Mouse (Mus musculus) hindbrain, embryonic 16.5 days (tissue): ENCODE results near the gene Fam171a2. TPM values are rescaled to one million over a fixed set of nuclear protein-coding genes. Genes with fewer than 3 reads are reported as not detected.
A peak's percentile ranks its signal among the peaks of the same experiment; 100 is the strongest.

Experiments
- ATAC-seq: fragments of 200-750 bp; cut with Nextera tagmentation; 2 replicates; pipeline ENCODE4 v1.8.0; 2017; ENCODE audit warnings: moderate TSS enrichment, moderate library complexity
- H3K27ac ChIP-seq: fragments of 300-500 bp; sonication (generic); 2 replicates; pipeline ENCODE4 v1.5.1; 2014; ENCODE audit warnings: low read depth, mild to moderate bottlenecking, control low read depth, low read length, moderate library complexity
- H3K27me3 ChIP-seq: fragments of 300-500 bp; sonication (generic); replicated peaks from 2 replicates; pipeline ENCODE4 v1.6.1; 2014; ENCODE audit warnings: low read length; ENCODE audit not compliant: control insufficient read depth, insufficient read depth
- H3K36me3 ChIP-seq: fragments of 300-500 bp; sonication (generic); 2 replicates; pipeline ENCODE4 v1.6.1; 2014; ENCODE audit warnings: mild to moderate bottlenecking, low read length, moderate library complexity, mixed read lengths; ENCODE audit not compliant: control insufficient read depth, insufficient read depth
- H3K4me1 ChIP-seq: fragments of 300-500 bp; sonication (generic); 2 replicates; pipeline ENCODE4 v1.6.1; 2014; ENCODE audit warnings: low read depth, low read length; ENCODE audit not compliant: control insufficient read depth, insufficient read depth
- H3K4me2 ChIP-seq: fragments of 300-500 bp; sonication (generic); 2 replicates; pipeline ENCODE4 v1.6.1; 2014; ENCODE audit warnings: mild to moderate bottlenecking, low read length, control low read depth, moderate library complexity
- H3K4me3 ChIP-seq: fragments of 300-500 bp; sonication (generic); 2 replicates; pipeline ENCODE4 v1.5.1; 2014; ENCODE audit warnings: mild to moderate bottlenecking, low read length, control low read depth, moderate library complexity
- H3K9ac ChIP-seq: fragments of 300-500 bp; sonication (generic); 2 replicates; pipeline ENCODE4 v1.6.1; 2014; ENCODE audit warnings: low read depth, mild to moderate bottlenecking, control low read depth, low read length, moderate library complexity
- H3K9me3 ChIP-seq: fragments of 300-500 bp; sonication (generic); 2 replicates; pipeline ENCODE4 v1.6.1; 2014; ENCODE audit warnings: mild to moderate bottlenecking, low read length, moderate library complexity; ENCODE audit not compliant: control insufficient read depth
- WGBS: fragments of 180-500 bp; shearing (Covaris S2); extraction: QIAGEN DNeasy Blood & Tissue Kit; methylation state at CpG from one replicate; pipeline ENCODE4 v1.1.7; 2014; 5-methylcytosine and 5-hydroxymethylcytosine counted together
- polyA plus RNA-seq: library from polyadenylated mRNA; unstranded; fragments of >200 nt; fragmentation: Nextera tagmentation; extraction: Ambion mirVana; gene quantifications from 2 replicates; pipeline ENCODE4 v1.2.1, GENCODE M21; 2015

The Fam171a2 gene
- polyA plus RNA-seq, 1 experiment from 2014 or later, result 17.8 TPM

DNA sequence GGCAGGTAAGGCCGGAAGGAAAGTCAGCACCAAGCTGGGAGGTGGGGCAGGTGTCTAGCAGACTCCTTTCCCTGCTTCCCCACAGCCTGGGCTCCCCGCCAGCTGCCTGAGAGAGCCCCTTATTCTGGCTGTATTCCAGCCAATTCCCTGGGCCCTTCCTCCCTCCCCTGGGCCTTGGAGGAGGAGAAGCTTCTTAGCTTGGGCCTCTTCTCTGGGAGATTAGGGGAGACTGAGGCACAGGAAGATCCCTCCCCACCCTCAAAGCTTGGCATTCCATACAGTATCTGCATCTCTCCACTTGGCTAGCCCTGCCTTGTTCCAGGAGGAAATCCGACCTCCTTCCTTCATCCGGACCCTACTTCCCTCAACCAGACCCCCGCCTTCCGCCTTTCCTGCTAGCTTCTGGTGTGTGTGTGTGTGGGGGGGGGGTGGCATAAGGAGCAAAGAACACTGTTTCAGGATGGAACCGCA lies 1.6 kb downstream of the Fam171a2 start:
- Histone ChIP-seq H3K27ac (peak overlapping the region; percentile 99), H3K4me2 (peak overlapping the region; percentile 69), H3K9me3 (no peaks in the 10 kb centered on the region), H3K9ac (peak overlapping the region; percentile 100), H3K36me3 (peaks cover 13% of the 10 kb centered on the region), H3K4me1 (peaks cover 31% of the 10 kb centered on the region), H3K27me3 (no peaks in the 10 kb centered on the region), H3K4me3 (peak overlapping the region; percentile 98)
- WGBS, result 1% methylated on average over 7 of the region's 7 CpGs
- ATAC-seq, result peak; percentile 2; the same call in 1 of the 2 replicates

DNA sequence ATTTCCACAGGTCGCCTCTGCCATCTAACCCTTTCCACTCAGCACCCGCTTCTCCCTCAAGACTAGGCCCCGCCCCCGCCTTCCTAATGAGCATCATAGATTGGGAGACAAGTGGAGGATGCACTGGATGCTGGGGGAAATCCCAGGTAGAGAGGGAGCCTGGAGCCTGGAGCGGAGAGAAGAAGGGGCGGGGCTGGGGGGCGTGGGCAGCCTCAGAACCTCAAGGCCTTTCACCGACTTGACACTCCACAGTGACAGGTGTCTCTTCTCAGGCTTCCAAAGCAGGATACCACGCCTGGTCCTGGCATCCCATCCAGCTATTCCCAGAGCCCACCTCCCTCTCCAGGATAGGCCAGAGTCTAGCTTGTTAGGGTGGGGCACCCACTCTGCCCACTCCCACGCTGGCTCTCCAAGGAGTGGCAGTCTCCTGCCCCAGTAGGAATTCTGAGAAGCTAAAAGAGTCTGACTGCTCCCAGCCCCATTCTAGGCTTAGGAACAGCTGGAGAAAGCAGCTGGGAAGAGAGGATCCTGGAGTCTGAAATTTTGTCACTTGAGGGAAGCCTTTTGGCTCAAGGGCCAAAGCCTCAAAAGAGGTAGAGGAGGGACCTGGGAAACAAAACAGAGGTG lies 2.1 kb downstream of the Fam171a2 start:
- peak overlapping the region; percentile 99 for H3K27ac ChIP-seq
- H3K36me3 ChIP-seq, result peaks cover 14% of the 10 kb centered on the region
- peak overlapping the region; percentile 98 for H3K4me3 ChIP-seq
- peak; percentile 3; the same call in 1 of the 2 replicates for ATAC-seq
- no peaks in the 10 kb centered on the region for H3K9me3 ChIP-seq
- WGBS, result 13% methylated on average over 10 of the region's 10 CpGs
- peak overlapping the region; percentile 100 for H3K9ac ChIP-seq
- H3K4me1 ChIP-seq, result peaks cover 31% of the 10 kb centered on the region
- peak overlapping the region; percentile 69 for H3K4me2 ChIP-seq
- H3K27me3 ChIP-seq, result no peaks in the 10 kb centered on the region

DNA sequence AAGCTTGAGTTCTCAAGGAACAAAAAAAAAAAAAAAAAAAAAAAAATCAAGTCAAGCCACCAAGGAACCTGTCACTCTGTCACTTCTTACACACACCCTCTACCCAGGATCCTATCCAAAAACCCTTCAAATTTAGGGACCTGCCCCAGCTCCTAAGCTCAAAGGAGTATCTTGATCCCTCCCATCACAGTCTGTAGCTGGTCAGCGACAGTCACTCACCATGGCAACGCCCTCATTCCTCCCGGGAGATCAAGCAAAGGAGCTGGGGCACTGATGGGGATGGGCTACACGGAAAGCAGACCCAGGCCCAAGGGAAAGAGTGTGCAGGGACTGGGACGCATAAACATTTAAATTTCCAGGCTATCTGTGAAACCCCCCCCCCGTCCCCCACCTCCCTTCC lies 2.7 kb downstream of the Fam171a2 start:
- Histone ChIP-seq H3K4me2 (peak overlapping the region; percentile 69), H3K9ac (peak overlapping the region; percentile 100; the same call in 1 of the 2 replicates), H3K36me3 (peaks cover 17% of the 10 kb centered on the region), H3K4me1 (peaks cover 31% of the 10 kb centered on the region), H3K27ac (0 out of 2 replicates have a peak overlapping the region, but pooled peaks have one; percentile 13), H3K9me3 (no peaks in the 10 kb centered on the region), H3K27me3 (no peaks in the 10 kb centered on the region), H3K4me3 (peak overlapping the region; percentile 98)
- ATAC-seq, result no peak
- 4% methylated on average over 6 of the region's 6 CpGs for WGBS

DNA sequence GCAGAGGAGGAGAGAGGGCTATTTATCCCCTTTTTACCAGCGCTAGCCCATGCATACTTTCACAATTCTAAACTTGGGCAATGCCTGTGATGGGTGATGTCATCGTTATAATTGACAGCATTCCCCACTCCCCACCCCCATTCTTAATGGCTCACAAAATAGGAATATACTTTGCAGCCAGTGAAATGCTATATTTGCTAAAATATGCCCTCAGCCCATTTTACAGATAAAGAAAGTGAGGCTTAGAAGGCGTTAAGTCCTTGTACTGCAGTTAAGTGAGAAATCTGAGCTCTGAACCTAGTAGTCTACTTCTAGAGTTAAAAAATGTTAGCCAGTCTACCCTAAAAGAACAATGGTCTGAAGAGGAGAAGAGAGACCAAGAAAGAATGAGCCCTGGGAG lies 3.2 kb downstream of the Fam171a2 start:
- Histone ChIP-seq H3K27ac (no peak overlapping the region), H3K9ac (no peak overlapping the region), H3K4me1 (peaks cover 31% of the 10 kb centered on the region), H3K4me3 (no peak overlapping the region), H3K36me3 (peaks cover 22% of the 10 kb centered on the region), H3K9me3 (no peaks in the 10 kb centered on the region), H3K27me3 (no peaks in the 10 kb centered on the region), H3K4me2 (no peak overlapping the region; the same call in 1 of the 2 replicates)
- ATAC-seq, result no peak
- WGBS, result 83% methylated on average over 3 of the region's 3 CpGs

DNA sequence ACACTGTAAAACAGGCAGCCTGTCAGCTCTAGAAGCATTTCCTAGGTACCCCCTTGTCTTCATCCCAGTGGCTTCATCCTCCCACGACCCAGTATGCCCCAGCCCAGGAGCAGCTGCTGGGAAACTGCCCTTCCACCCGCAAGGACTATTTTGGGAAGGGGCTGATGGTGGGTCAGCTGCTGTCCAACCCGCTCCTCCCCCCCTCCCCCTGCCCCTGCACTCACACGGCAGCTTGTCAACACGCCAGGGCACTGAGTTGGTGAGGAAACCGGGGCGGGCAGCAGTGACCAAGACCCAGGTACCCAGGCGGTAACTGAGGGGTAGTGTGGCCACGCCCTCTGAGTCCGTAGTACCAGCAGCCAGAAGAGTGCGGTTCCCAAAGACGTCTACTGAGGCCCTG lies 3.7 kb downstream of the Fam171a2 start:
- no peaks in the 10 kb centered on the region for H3K9me3 ChIP-seq
- H3K27me3 ChIP-seq, result no peaks in the 10 kb centered on the region
- no peak for ATAC-seq
- no peak overlapping the region for H3K27ac ChIP-seq
- peaks cover 25% of the 10 kb centered on the region for H3K36me3 ChIP-seq
- H3K9ac ChIP-seq, result no peak overlapping the region
- peaks cover 32% of the 10 kb centered on the region for H3K4me1 ChIP-seq
- no peak overlapping the region for H3K4me3 ChIP-seq
- no peak overlapping the region for H3K4me2 ChIP-seq
- 67% methylated on average over 12 of the region's 12 CpGs for WGBS

DNA sequence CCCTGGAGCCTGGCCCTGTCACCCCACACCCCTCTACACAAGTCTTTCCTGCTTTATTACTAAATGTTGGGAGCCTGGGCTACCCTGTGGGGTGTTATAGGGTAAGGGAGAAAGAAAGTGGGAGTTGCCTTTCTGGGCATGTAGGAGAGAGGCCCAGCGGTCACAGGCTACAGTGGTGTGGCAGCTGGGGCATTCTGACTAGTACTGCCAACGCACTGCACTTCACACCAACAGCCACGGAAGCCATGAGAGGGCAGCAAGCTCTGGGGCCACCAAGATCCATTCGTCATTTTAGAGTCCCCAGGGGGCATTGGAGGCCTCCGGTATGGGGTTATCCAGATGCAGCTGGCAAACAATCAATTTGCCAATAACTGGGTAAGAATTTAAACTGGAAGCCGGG lies 5.4 kb downstream of the Fam171a2 start:
- WGBS, result 78% methylated on average over 6 of the region's 6 CpGs
- no peak for ATAC-seq
- Histone ChIP-seq H3K4me1 (peaks cover 37% of the 10 kb centered on the region), H3K36me3 (peaks cover 33% of the 10 kb centered on the region), H3K27me3 (no peaks in the 10 kb centered on the region), H3K9ac (no peak overlapping the region), H3K4me3 (no peak overlapping the region), H3K9me3 (no peaks in the 10 kb centered on the region), H3K27ac (no peak overlapping the region), H3K4me2 (no peak overlapping the region)

DNA sequence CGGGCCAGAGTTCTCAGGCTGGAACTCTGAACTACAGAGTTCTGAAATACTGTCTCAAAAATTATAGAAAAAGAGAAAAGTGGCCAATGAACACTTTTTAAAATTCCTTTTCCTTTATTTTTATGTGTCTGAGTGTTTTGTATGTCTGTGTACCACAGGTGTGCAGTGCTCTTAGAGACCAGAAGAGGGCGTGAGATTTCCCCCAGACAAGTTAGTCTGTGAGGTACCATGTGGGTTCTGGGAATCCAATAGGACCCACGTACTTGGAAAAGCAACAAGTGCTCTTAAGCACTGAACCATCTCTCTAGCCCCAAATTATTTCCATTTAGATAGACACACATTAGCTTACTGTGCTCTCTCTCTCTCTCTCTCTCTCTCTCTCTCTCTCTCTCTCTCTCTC lies 6.0 kb downstream of the Fam171a2 start:
- H3K36me3 ChIP-seq, result peaks cover 33% of the 10 kb centered on the region
- H3K9ac ChIP-seq, result no peak overlapping the region
- H3K4me1 ChIP-seq, result peaks cover 39% of the 10 kb centered on the region

DNA sequence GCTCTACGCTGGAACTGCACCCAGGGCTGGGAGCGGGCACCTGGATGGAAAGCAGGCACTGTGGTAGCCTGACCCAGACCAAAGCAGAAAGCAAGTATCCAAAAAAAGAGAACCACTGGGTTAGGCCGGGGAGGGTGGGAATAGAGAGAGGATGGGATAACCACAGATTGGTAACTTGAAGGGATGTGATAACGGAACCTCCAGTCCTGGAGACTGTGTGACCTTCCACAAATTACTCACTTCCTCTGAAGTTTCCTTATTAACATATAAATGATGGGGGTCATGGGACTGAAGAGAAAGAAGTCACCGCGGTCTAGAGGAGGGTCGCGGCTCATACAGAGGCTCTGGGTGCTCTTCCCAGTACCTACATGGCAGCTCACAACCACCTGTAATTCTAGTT lies 7.2 kb downstream of the Fam171a2 start:
- Histone ChIP-seq H3K27me3 (no peaks in the 10 kb centered on the region), H3K36me3 (peaks cover 38% of the 10 kb centered on the region), H3K9me3 (no peaks in the 10 kb centered on the region), H3K27ac (no peak overlapping the region), H3K4me1 (peaks cover 28% of the 10 kb centered on the region), H3K9ac (no peak overlapping the region), H3K4me2 (no peak overlapping the region), H3K4me3 (no peak overlapping the region)
- WGBS, result 81% methylated on average over 8 of the region's 8 CpGs
- ATAC-seq, result no peak

More for the DNA sequence above, 6.0 kb downstream of the Fam171a2 start:
- H3K9me3 ChIP-seq, result no peaks in the 10 kb centered on the region
- 82% methylated on average over 3 of the region's 3 CpGs for WGBS
- H3K4me2 ChIP-seq, result no peak overlapping the region
- H3K27ac ChIP-seq, result no peak overlapping the region
- ATAC-seq, result no peak
- H3K4me3 ChIP-seq, result no peak overlapping the region
- H3K27me3 ChIP-seq, result no peaks in the 10 kb centered on the region

DNA sequence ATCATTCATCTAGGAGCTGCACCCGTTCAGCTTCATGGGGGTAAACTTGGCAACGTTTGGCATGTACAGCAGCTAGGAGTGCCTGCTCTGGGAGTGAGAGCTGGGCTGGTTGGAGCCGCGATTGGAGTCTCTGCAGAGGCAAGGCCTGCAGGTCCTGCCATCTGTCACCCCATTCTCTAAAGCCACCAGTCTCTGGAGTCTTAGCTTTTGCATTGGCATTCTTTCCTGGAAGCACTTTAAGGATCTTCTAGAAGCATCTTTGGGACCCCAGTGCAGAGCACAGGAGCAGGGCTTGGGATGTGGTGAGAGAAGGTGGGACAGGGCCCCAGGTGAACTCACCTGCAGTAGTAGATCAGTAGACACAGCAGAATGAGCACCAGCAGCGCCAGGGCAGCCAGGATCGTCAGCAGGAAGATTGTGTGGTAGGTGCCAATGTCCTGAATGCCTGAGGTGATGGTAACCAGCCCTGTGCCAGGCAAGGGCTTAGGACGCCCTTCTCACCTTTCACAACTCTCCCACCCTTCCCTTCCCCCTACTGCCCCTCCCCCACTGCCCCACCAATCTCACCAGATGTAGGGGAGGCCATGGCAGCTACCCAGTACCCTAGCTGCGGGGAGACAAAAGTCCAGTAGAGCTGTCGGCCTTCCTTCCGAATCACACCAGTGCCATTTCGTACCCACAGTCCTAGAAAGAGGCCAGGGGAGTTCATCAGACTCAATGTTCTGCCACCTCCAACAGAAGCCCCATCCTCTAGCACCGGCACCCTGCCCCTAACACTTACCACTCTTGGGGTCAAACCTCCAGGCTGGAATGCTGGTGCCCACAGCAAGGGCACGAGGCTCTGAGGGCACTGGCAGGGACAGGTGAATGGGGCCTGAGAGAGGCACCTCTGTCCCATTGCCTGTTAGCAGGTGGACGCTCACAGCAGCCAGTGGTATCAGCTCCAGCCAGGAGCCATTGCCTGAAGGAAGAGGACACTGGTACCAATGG lies 8.1 kb downstream of the Fam171a2 start:
- WGBS, result 78% methylated on average over 14 of the region's 14 CpGs
- Histone ChIP-seq H3K9ac (no peak overlapping the region), H3K27ac (no peak overlapping the region), H3K9me3 (no peaks in the 10 kb centered on the region), H3K4me1 (peaks cover 22% of the 10 kb centered on the region), H3K4me2 (no peak overlapping the region), H3K4me3 (no peak overlapping the region), H3K27me3 (no peaks in the 10 kb centered on the region), H3K36me3 (peaks cover 45% of the 10 kb centered on the region)
- no peak for ATAC-seq
